In the genomic region with DNA sequence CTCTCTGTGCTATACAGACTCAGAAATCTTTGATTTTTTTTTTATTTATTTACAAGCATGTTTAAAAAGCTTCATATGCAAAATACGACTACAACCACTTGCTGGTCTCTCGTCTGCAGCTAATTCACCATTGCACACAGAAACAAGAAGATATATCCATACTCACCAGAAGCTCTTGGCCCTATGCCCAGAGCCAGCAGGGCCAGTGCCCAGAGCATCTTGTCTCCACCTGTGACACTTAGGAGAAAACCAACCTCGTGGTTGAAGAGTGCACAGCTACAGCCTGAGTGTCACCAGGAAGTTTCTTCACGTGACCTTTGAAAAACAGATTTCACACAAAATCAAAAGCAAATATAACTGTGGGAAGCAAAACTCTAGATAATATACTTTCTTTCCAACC, we compare ENCODE assay signal across 9 mouse cellular contexts. TPM values are rescaled to one million over a fixed set of nuclear protein-coding genes. Genes with fewer than 3 reads are reported as not detected.
DNase-seq lines count a peak whose midpoint lies in the region; ATAC-seq and TF ChIP-seq lines count a peak whose summit lies in the region.
"Had no signal": no experiment of that assay in that cellular context is flagged by ENCODE, and none has a peak within 500 bp of the region (broad histone marks: within the 10 kb centered on the region; RNA-seq: fewer than 3 reads in every experiment).

No protein-coding gene starts in this region.

- no peaks in the 10 kb centered on the region for H3K9me3 ChIP-seq in heart, embryonic 16.5 days (replicated peaks; ENCODE audit: control insufficient read depth, low read length)
- H3K9me3 ChIP-seq in midbrain, postnatal 0 days (ENCODE audit: low read length) = no peaks in the 10 kb centered on the region
- H3K9me3 ChIP-seq in midbrain, embryonic 11.5 days (ENCODE audit: control insufficient read depth, low read length) = no peaks in the 10 kb centered on the region
- no peaks in the 10 kb centered on the region for H3K9me3 ChIP-seq in embryonic facial prominence, embryonic 14.5 days (ENCODE audit: control insufficient read depth, low read length)
- H3K9me3 ChIP-seq: hindbrain, embryonic 15.5 days had no signal

- TF ChIP-seq CTCF in midbrain, postnatal 0 days (IDR thresholded peaks at IDR 0.05) = no peak

- H3K36me3 ChIP-seq in heart, embryonic 16.5 days (ENCODE audit: control insufficient read depth, insufficient read depth) = no peaks in the 10 kb centered on the region
- H3K36me3 ChIP-seq in midbrain, postnatal 0 days (ENCODE audit: insufficient read depth, low read length) = no peaks in the 10 kb centered on the region
- H3K36me3 ChIP-seq in midbrain, embryonic 11.5 days (ENCODE audit: control insufficient read depth, insufficient read depth, low read length) = no peaks in the 10 kb centered on the region
- H3K36me3 ChIP-seq in embryonic facial prominence, embryonic 14.5 days (ENCODE audit: control insufficient read depth, insufficient read depth, low read length) = peaks cover 37% of the 10 kb centered on the region
- H3K36me3 ChIP-seq: hindbrain, embryonic 15.5 days had no signal

- H3K4me2 ChIP-seq in heart, embryonic 16.5 days (ENCODE audit: low read depth, low read length) = peak overlapping the region; percentile 58; the same call in 1 of the 2 replicates
- H3K4me2 ChIP-seq in midbrain, postnatal 0 days (ENCODE audit: low read depth, low read length, poor library complexity, severe bottlenecking) = no peak overlapping the region
- H3K4me2 ChIP-seq in midbrain, embryonic 11.5 days = no peak overlapping the region
- H3K4me2 ChIP-seq in embryonic facial prominence, embryonic 14.5 days (ENCODE audit: low read depth, low read length) = peak overlapping the region; percentile 58
- H3K4me2 ChIP-seq: hindbrain, embryonic 15.5 days; liver, embryonic 11.5 days had no signal

- no peak overlapping the region for H3K27ac ChIP-seq in heart, embryonic 16.5 days (ENCODE audit: low read length)
- H3K27ac ChIP-seq in midbrain, postnatal 0 days (ENCODE audit: low read depth, low read length) = no peak overlapping the region
- H3K27ac ChIP-seq in midbrain, embryonic 11.5 days (ENCODE audit: low read depth, low read length) = no peak overlapping the region
- H3K27ac ChIP-seq in embryonic facial prominence, embryonic 14.5 days (replicated peaks; ENCODE audit: low read depth, low read length) = peak overlapping the region; percentile 77
- H3K27ac ChIP-seq: hindbrain, embryonic 15.5 days had no signal

- no peaks in the 10 kb centered on the region for H3K27me3 ChIP-seq in heart, embryonic 16.5 days (ENCODE audit: control insufficient read depth, insufficient read depth, low read length)
- H3K27me3 ChIP-seq in midbrain, postnatal 0 days (ENCODE audit: insufficient read depth, low read length) = no peaks in the 10 kb centered on the region
- H3K27me3 ChIP-seq in midbrain, embryonic 11.5 days (ENCODE audit: control insufficient read depth, insufficient read depth, low read length) = no peaks in the 10 kb centered on the region
- no peaks in the 10 kb centered on the region for H3K27me3 ChIP-seq in embryonic facial prominence, embryonic 14.5 days (replicated peaks; ENCODE audit: control insufficient read depth, insufficient read depth, low read length)
- H3K27me3 ChIP-seq: hindbrain, embryonic 15.5 days had no signal

- no peak overlapping the region for H3K9ac ChIP-seq in heart, embryonic 16.5 days (ENCODE audit: low read length)
- H3K9ac ChIP-seq in midbrain, postnatal 0 days (replicated peaks; ENCODE audit: low read length, poor library complexity, severe bottlenecking) = no peak overlapping the region
- no peak overlapping the region for H3K9ac ChIP-seq in midbrain, embryonic 11.5 days (ENCODE audit: low read length)
- peak overlapping the region; percentile 69; the same call in 1 of the 2 replicates for H3K9ac ChIP-seq in embryonic facial prominence, embryonic 14.5 days (ENCODE audit: low read depth, low read length)
- H3K9ac ChIP-seq: hindbrain, embryonic 15.5 days had no signal

- no peak for ATAC-seq in heart, embryonic 16.5 days (replicated peaks; ENCODE audit: extremely low read depth, insufficient read depth, low FRiP score)
- ATAC-seq in midbrain, postnatal 0 days (ENCODE audit: low FRiP score) = no peak
- ATAC-seq in midbrain, embryonic 11.5 days (ENCODE audit: low FRiP score) = no peak
- no peak for ATAC-seq in embryonic facial prominence, embryonic 14.5 days (ENCODE audit: low read depth)
- ATAC-seq in erythroblast, adult 5-6 weeks (replicated peaks; ENCODE audit: low FRiP score, poor library complexity, severe bottlenecking) = no peak
- no peak for ATAC-seq in granulocyte monocyte progenitor cell, adult 5-6 weeks (replicated peaks; ENCODE audit: poor library complexity, severe bottlenecking)

- no peak overlapping the region; the same call in 1 of the 2 replicates for H3K4me3 ChIP-seq in heart, embryonic 16.5 days (ENCODE audit: low read length)
- no peak overlapping the region for H3K4me3 ChIP-seq in midbrain, postnatal 0 days (ENCODE audit: low read depth, low read length)
- no peak overlapping the region for H3K4me3 ChIP-seq in midbrain, embryonic 11.5 days (ENCODE audit: low read depth, low read length)
- H3K4me3 ChIP-seq in embryonic facial prominence, embryonic 14.5 days (ENCODE audit: low read depth, low read length) = peak overlapping the region; percentile 48
- H3K4me3 ChIP-seq: hindbrain, embryonic 15.5 days had no signal

- intact Hi-C loops in heart, postnatal 14 days (cut with DNase I) = loop anchor here (10.0 kb wide), 1 partner anchor 146 kb away; no protein-coding TSS in a partner anchor

- WGBS in heart, embryonic 16.5 days = 33% methylated on average over 4 of the region's 4 CpGs
- 48% methylated on average over 4 of the region's 4 CpGs for WGBS in midbrain, postnatal 0 days
- 81% methylated on average over 4 of the region's 4 CpGs for WGBS in midbrain, embryonic 11.5 days
- WGBS in embryonic facial prominence, embryonic 14.5 days = 40% methylated on average over 4 of the region's 4 CpGs

- DNase-seq in heart, postnatal 14 days = no peak
- DNase-seq in midbrain, postnatal 0 days (ENCODE audit: low spot score) = peak; percentile 79
- DNase-seq in midbrain, embryonic 11.5 days (ENCODE audit: low spot score, missing footprints) = no peak
- peak; percentile 39 for DNase-seq in embryonic facial prominence, embryonic 14.5 days (ENCODE audit: low spot score)

- H3K4me1 ChIP-seq in heart, embryonic 16.5 days (ENCODE audit: control insufficient read depth, insufficient read depth, low read length) = peaks cover 5% of the 10 kb centered on the region
- no peaks in the 10 kb centered on the region for H3K4me1 ChIP-seq in midbrain, postnatal 0 days (ENCODE audit: insufficient read depth, low read length)
- H3K4me1 ChIP-seq in midbrain, embryonic 11.5 days (ENCODE audit: control insufficient read depth, insufficient read depth, low read length) = peaks cover 10% of the 10 kb centered on the region; the same call in 1 of the 2 replicates
- H3K4me1 ChIP-seq in embryonic facial prominence, embryonic 14.5 days (ENCODE audit: control insufficient read depth, insufficient read depth, low read length) = peaks cover 20% of the 10 kb centered on the region

RNA-seq across cellular contexts. Expression of gene Thbs2, which starts 2.8 kb away (rescaled TPM):
- polyA plus RNA-seq in heart, embryonic 16.5 days (2015; fragmentation: Nextera tagmentation; extraction: Ambion mirVana) = 32.1 and 33.4 TPM in 2 replicates
- total RNA-seq in heart, postnatal 14 days (2021) = 10 to 100 TPM; 27.5 to 31.9 TPM
- 8.0 and 9.6 TPM in 2 replicates for total RNA-seq in midbrain, postnatal 0 days (2014; rRNA removed)
- 3.6 and 4.2 TPM in 2 replicates for polyA plus RNA-seq in midbrain, postnatal 0 days (2015; fragmentation: Nextera tagmentation; extraction: Ambion mirVana)
- polyA plus RNA-seq in midbrain, embryonic 11.5 days (2014; fragmentation: Nextera tagmentation; extraction: Ambion mirVana) = 9.0 and 11.9 TPM in 2 replicates
- 133 and 141 TPM in 2 replicates for polyA plus RNA-seq in embryonic facial prominence, embryonic 14.5 days (2014; fragmentation: Nextera tagmentation; extraction: Ambion mirVana)
- total RNA-seq in erythroblast, adult 5-6 weeks (2015; ENCODE audit: low replicate concordance) = not detected in 2 replicates
- total RNA-seq in erythroblast, adult 5-6 weeks (2017; ENCODE audit: low replicate concordance) = not detected in 2 replicates
- total RNA-seq in granulocyte monocyte progenitor cell, adult 5-6 weeks (2014; fragmentation: Nextera tagmentation) = not detected in 2 replicates
- total RNA-seq in granulocyte monocyte progenitor cell, adult 5-6 weeks (2017) = under 0.01 TPM in 1 of 2 replicates, not detected in the other

Comparison
In these comparisons a context has a peak if more than half of its experiments do, and no peak if none do; other contexts are left out.
1. DNase-seq: peak in midbrain, postnatal 0 days (single experiment) and embryonic facial prominence, embryonic 14.5 days (single experiment); none in heart, postnatal 14 days (0 of 2) and midbrain, embryonic 11.5 days (single experiment).
2. H3K4me2 ChIP-seq: peak in heart, embryonic 16.5 days (single experiment) and embryonic facial prominence, embryonic 14.5 days (single experiment); none in midbrain, postnatal 0 days (single experiment) and midbrain, embryonic 11.5 days (single experiment).